Mouse (Mus musculus): ENCODE measurements around the gene Crim1. TPM values are rescaled to one million over a fixed set of nuclear protein-coding genes. Genes with fewer than 3 reads are reported as not detected.

Crim1 gene
- polyA plus RNA-seq, 1 experiment from 2014 or later: 2.3 TPM

DNA sequence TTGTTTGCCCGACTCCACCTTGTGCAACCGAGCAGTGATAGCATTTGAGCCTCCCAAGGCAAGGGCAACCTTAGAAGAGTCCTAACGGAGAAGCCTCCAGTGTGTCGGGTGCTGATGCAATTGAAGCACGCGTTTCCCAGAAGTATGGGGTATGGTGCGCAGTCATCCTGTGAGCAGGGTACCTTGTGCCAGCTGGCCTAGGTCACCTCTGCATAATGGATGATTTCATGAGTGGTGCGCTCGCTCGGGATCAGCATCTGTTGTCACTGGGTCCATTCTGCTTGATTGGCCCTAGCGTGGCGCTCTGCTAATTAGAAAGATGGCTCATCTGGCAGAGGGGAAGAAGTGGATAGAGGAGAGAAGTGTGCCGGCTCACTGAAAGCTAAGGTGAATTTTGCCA lies 37.9 kb downstream of the Crim1 start:
- Histone ChIP-seq H3K9me3 (replicated peaks; ENCODE audit: control insufficient read depth, low read length) (no peaks in the 10 kb centered on the region), H3K36me3 (ENCODE audit: control insufficient read depth, insufficient read depth) (no peaks in the 10 kb centered on the region), H3K4me1 (ENCODE audit: control insufficient read depth, insufficient read depth, low read length) (0 out of 2 replicates have a peak, but pooled peaks cover 4% of the 10 kb centered on the region), H3K9ac (ENCODE audit: low read length) (no peak overlapping the region), H3K4me3 (ENCODE audit: low read length) (no peak overlapping the region), H3K27ac (ENCODE audit: low read length) (no peak overlapping the region), H3K27me3 (ENCODE audit: control insufficient read depth, insufficient read depth, low read length) (no peaks in the 10 kb centered on the region), H3K4me2 (ENCODE audit: low read depth, low read length) (no peak overlapping the region)
- 93% methylated on average over 13 of the region's 13 CpGs for WGBS
- no peak for ATAC-seq (replicated peaks; ENCODE audit: extremely low read depth, insufficient read depth, low FRiP score)

DNA sequence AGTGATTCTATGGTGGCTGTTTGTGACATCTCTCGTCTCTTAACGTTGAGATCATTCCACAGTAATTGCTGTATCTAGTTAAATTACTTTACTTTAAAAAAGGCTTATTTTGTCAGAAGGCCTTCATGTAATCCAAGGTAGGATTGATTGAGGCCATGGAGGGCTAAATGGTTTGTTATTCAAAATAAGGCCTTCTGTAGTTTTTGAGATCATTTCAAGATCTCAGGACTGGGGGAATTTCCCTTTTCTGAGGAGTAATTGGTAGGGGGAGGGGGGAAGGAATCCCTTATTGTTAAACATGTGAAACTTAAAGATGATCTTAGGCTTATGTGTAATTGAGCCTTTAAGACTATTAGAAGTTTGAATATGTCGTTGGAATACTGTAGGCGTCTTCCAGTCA lies 40.1 kb downstream of the Crim1 start:
- 87% methylated on average over 4 of the region's 4 CpGs for WGBS
- H3K4me1 ChIP-seq (ENCODE audit: control insufficient read depth, insufficient read depth, low read length): no peaks in the 10 kb centered on the region; the same call in 1 of the 2 replicates
- ATAC-seq (replicated peaks; ENCODE audit: extremely low read depth, insufficient read depth, low FRiP score): no peak

DNA sequence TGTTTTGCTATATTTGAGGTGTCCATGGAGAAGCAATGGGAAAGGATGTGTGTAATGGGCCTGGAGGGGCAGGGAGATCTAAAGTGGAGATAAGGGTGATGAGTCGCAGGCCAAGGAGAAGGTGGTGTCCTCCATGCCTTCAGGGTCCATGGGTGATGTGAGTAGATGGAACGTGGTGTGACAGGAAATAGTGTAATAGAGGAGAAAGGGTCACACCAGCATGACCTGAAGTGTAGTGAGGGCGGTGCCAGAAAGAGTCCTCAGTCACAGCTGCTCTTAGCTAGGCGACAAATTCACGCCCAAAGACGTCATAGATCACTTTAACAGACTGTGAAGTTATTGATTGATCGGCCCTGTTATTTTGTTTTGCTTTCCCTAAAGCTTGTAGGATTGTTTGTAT lies 41.2 kb downstream of the Crim1 start:
- WGBS: 44% methylated on average over 7 of the region's 7 CpGs
- Histone ChIP-seq H3K4me1 (ENCODE audit: control insufficient read depth, insufficient read depth, low read length) (peaks cover 7% of the 10 kb centered on the region), H3K36me3 (ENCODE audit: control insufficient read depth, insufficient read depth) (no peaks in the 10 kb centered on the region), H3K27me3 (ENCODE audit: control insufficient read depth, insufficient read depth, low read length) (no peaks in the 10 kb centered on the region), H3K9me3 (replicated peaks; ENCODE audit: control insufficient read depth, low read length) (no peaks in the 10 kb centered on the region), H3K9ac (ENCODE audit: low read length) (no peak overlapping the region), H3K4me3 (ENCODE audit: low read length) (no peak overlapping the region), H3K4me2 (ENCODE audit: low read depth, low read length) (no peak overlapping the region), H3K27ac (ENCODE audit: low read length) (no peak overlapping the region)
- ATAC-seq (replicated peaks; ENCODE audit: extremely low read depth, insufficient read depth, low FRiP score): no peak

More for the DNA sequence above, 40.1 kb downstream of the Crim1 start:
- Histone ChIP-seq H3K9ac (ENCODE audit: low read length) (no peak overlapping the region), H3K27ac (ENCODE audit: low read length) (no peak overlapping the region), H3K27me3 (ENCODE audit: control insufficient read depth, insufficient read depth, low read length) (no peaks in the 10 kb centered on the region), H3K4me3 (ENCODE audit: low read length) (no peak overlapping the region), H3K36me3 (ENCODE audit: control insufficient read depth, insufficient read depth) (no peaks in the 10 kb centered on the region), H3K4me2 (ENCODE audit: low read depth, low read length) (no peak overlapping the region), H3K9me3 (replicated peaks; ENCODE audit: control insufficient read depth, low read length) (no peaks in the 10 kb centered on the region)

DNA sequence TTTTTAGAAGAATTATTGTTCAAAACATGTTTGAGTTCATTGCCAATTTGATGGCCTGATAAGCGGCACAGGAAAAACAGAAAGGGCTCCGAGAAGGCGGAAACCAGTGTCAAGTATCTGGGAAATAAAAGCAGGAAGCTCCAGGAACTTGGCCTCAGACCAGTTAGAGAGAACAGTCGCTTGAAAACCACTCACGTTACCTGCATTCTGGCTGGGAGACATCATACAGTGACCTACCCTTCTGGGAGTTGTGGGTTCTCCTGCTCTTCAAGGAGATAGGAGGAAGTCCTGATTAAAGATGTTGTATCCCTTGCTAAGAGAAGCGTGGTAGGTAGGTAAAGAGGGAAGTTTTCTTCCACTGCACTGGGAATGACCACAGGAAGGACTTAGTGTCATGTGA lies 44.7 kb downstream of the Crim1 start:
- peaks cover 15% of the 10 kb centered on the region for H3K4me1 ChIP-seq (ENCODE audit: control insufficient read depth, insufficient read depth, low read length)
- H3K4me3 ChIP-seq (ENCODE audit: low read length): no peak overlapping the region
- peak overlapping the region; percentile 24 for H3K27ac ChIP-seq (ENCODE audit: low read length)
- no peak for ATAC-seq (replicated peaks; ENCODE audit: extremely low read depth, insufficient read depth, low FRiP score)
- no peaks in the 10 kb centered on the region for H3K36me3 ChIP-seq (ENCODE audit: control insufficient read depth, insufficient read depth)
- 54% methylated on average over 6 of the region's 6 CpGs for WGBS
- no peak overlapping the region for H3K9ac ChIP-seq (ENCODE audit: low read length)
- H3K27me3 ChIP-seq (ENCODE audit: control insufficient read depth, insufficient read depth, low read length): no peaks in the 10 kb centered on the region
- peak overlapping the region; percentile 14; the same call in 1 of the 2 replicates for H3K4me2 ChIP-seq (ENCODE audit: low read depth, low read length)
- no peaks in the 10 kb centered on the region for H3K9me3 ChIP-seq (replicated peaks; ENCODE audit: control insufficient read depth, low read length)

DNA sequence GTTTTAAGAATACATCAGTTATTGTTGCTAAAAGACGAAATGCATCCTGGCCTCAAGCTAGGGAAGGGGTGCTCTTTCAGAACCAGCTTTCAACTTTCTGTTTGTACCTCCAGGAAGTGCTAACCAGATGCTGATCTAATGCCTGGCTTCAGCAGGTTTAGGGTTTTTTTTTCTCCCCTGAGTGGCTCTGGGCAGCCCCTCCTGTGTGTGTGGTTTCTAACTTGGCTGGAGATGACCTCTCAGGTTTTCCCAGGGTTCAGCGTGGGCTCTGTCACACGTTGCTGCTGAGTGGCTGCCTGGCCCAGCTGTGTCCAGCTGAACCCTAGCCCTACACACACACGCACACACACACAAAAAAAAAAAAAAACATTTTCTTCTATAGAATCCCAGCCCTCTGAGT lies 45.4 kb downstream of the Crim1 start:
- Histone ChIP-seq H3K27ac (ENCODE audit: low read length) (peak overlapping the region; percentile 12), H3K4me3 (ENCODE audit: low read length) (no peak overlapping the region), H3K4me1 (ENCODE audit: control insufficient read depth, insufficient read depth, low read length) (peaks cover 15% of the 10 kb centered on the region), H3K27me3 (ENCODE audit: control insufficient read depth, insufficient read depth, low read length) (no peaks in the 10 kb centered on the region), H3K36me3 (ENCODE audit: control insufficient read depth, insufficient read depth) (no peaks in the 10 kb centered on the region), H3K9me3 (replicated peaks; ENCODE audit: control insufficient read depth, low read length) (no peaks in the 10 kb centered on the region), H3K4me2 (ENCODE audit: low read depth, low read length) (no peak overlapping the region), H3K9ac (ENCODE audit: low read length) (no peak overlapping the region)
- ATAC-seq (replicated peaks; ENCODE audit: extremely low read depth, insufficient read depth, low FRiP score): no peak
- 50% methylated on average over 4 of the region's 4 CpGs for WGBS

DNA sequence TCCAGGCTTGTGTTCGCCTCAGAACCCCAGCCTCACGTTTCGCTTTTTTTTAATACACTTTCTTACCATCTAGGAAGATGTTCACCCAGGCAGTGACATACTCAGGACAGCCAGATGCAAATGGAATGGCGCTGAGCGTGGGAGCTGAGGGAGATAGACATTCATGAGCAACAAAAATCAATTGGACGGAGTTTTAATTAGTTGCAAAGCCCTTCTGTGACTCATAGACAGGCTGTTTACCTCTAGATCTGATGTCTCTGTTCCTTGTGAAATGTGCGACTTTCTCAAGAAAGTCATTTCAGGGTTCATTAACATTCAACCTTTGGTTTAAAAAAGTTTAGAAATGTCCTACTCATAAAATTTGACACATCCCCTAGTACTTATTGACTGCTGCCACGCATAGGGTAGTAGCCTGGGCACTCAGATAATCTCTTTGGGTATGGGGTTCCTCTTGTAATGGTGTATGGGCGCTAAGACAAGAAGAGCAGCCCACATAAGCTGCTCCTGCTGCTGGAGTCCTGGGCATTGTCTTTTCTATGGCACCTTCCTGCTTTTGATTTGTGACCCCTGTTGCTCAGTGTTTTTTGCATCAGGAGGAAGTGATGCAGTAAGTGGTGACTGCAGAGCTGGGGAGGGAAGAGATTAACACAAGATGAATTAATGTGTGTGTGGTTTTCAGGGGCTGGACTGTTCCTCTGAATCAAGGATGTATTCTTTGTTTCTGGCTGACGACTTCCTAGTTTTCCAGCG lies 46.8 kb downstream of the Crim1 start:
- peak; percentile 52; the same call in 1 of the 2 replicates for ATAC-seq (replicated peaks; ENCODE audit: extremely low read depth, insufficient read depth, low FRiP score)
- H3K9ac ChIP-seq (ENCODE audit: low read length): no peak overlapping the region
- H3K4me3 ChIP-seq (ENCODE audit: low read length): no peak overlapping the region
- H3K4me1 ChIP-seq (ENCODE audit: control insufficient read depth, insufficient read depth, low read length): peaks cover 15% of the 10 kb centered on the region
- WGBS: 66% methylated on average over 11 of the region's 11 CpGs
- no peaks in the 10 kb centered on the region for H3K36me3 ChIP-seq (ENCODE audit: control insufficient read depth, insufficient read depth)
- no peaks in the 10 kb centered on the region for H3K27me3 ChIP-seq (ENCODE audit: control insufficient read depth, insufficient read depth, low read length)
- no peak overlapping the region for H3K4me2 ChIP-seq (ENCODE audit: low read depth, low read length)
- H3K27ac ChIP-seq (ENCODE audit: low read length): peak overlapping the region; percentile 76
- no peaks in the 10 kb centered on the region for H3K9me3 ChIP-seq (replicated peaks; ENCODE audit: control insufficient read depth, low read length)

DNA sequence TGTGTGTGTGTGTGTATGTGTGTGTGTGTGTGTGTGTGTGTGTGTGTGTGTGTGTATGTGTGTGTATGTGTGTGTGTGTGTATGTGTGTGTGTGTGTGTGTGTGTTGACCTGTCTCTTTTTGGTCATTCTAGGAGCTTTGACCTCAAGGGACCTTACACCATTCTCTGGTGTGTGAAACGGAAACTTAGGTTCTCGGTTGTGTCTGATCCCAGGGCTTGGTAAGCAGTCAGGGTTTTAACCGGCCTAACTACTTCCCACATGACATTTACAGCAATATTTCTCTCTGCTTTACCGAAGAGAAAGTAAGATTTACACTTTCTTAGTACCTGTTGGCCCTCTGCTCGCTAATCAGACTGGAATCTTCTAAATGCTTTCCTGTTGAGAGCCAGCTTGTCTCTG lies 48.1 kb downstream of the Crim1 start:
- no peak for ATAC-seq (replicated peaks; ENCODE audit: extremely low read depth, insufficient read depth, low FRiP score)
- Histone ChIP-seq H3K4me2 (ENCODE audit: low read depth, low read length) (no peak overlapping the region), H3K36me3 (ENCODE audit: control insufficient read depth, insufficient read depth) (no peaks in the 10 kb centered on the region), H3K9me3 (replicated peaks; ENCODE audit: control insufficient read depth, low read length) (no peaks in the 10 kb centered on the region), H3K4me3 (ENCODE audit: low read length) (no peak overlapping the region), H3K4me1 (ENCODE audit: control insufficient read depth, insufficient read depth, low read length) (peaks cover 15% of the 10 kb centered on the region), H3K27ac (ENCODE audit: low read length) (peak overlapping the region; percentile 66; the same call in 1 of the 2 replicates), H3K27me3 (ENCODE audit: control insufficient read depth, insufficient read depth, low read length) (no peaks in the 10 kb centered on the region), H3K9ac (ENCODE audit: low read length) (no peak overlapping the region)
- 70% methylated on average over 5 of the region's 5 CpGs for WGBS

DNA sequence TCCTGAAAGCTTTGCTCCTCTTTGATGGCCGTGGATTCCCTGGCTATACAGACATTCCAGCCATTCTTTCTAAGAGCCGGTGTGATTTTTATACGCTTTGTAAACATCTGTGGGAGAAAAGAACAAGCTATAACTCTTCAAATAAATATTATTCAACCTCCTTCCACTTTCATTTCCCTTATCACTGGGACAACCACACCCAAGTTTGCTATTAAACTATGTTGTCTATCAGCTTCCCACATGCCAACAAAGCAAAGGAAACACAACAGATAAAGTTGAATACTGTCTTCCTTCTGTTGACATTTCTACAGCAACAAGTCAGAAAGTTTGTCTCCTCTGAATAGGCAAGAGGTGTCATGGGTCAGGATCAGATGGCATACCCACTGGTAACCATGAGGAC lies 48.9 kb downstream of the Crim1 start:
- H3K4me2 ChIP-seq (ENCODE audit: low read depth, low read length): no peak overlapping the region
- no peaks in the 10 kb centered on the region for H3K27me3 ChIP-seq (ENCODE audit: control insufficient read depth, insufficient read depth, low read length)
- ATAC-seq (replicated peaks; ENCODE audit: extremely low read depth, insufficient read depth, low FRiP score): no peak
- H3K27ac ChIP-seq (ENCODE audit: low read length): 0 out of 2 replicates have a peak overlapping the region, but pooled peaks have one; percentile 27
- 21% methylated on average over 3 of the region's 3 CpGs for WGBS
- no peaks in the 10 kb centered on the region for H3K9me3 ChIP-seq (replicated peaks; ENCODE audit: control insufficient read depth, low read length)
- no peak overlapping the region for H3K9ac ChIP-seq (ENCODE audit: low read length)
- H3K4me3 ChIP-seq (ENCODE audit: low read length): no peak overlapping the region
- no peaks in the 10 kb centered on the region for H3K36me3 ChIP-seq (ENCODE audit: control insufficient read depth, insufficient read depth)
- peaks cover 15% of the 10 kb centered on the region for H3K4me1 ChIP-seq (ENCODE audit: control insufficient read depth, insufficient read depth, low read length)

DNA sequence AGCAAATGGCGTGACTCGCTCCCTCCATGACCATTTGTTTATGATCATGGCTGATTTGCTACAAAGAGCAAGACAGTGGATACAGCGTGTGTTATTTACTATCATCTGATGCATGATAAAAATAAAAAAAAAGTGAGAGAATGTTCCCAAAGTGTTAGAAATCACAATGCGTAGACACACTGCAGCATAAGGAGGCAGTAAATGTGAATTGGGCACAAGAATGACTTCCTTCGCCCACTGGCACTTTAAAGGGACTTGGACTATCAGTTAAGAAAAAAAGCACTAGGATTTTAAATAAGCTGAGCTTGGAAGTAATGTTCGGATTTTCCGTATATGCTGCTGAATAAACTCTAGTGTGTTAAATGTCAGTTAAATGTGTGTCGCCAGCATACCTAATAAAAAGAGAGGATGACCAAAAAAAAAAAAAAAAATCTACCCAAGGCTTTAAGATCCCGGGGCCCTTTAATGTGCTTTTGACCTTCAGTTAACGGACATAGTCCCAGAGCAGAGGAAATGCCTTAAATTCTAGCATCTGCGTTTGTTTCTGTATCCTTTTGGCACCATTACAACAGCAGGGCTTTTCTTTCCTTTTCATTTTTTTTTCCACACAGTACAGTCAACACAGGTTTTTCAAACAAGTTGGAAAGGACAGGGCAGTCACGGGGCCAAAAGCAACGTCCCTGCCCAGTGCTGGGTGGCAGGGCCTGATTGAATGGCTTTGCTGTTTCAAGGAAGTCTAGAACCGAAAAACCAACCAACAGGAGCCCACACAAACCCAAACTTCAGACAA lies 50.3 kb downstream of the Crim1 start:
- no peaks in the 10 kb centered on the region for H3K27me3 ChIP-seq (ENCODE audit: control insufficient read depth, insufficient read depth, low read length)
- 61% methylated on average over 14 of the region's 14 CpGs for WGBS
- peak; percentile 61 for ATAC-seq (replicated peaks; ENCODE audit: extremely low read depth, insufficient read depth, low FRiP score)
- H3K36me3 ChIP-seq (ENCODE audit: control insufficient read depth, insufficient read depth): no peaks in the 10 kb centered on the region
- peaks cover 14% of the 10 kb centered on the region for H3K4me1 ChIP-seq (ENCODE audit: control insufficient read depth, insufficient read depth, low read length)
- no peak overlapping the region for H3K4me2 ChIP-seq (ENCODE audit: low read depth, low read length)
- peak overlapping the region; percentile 74 for H3K27ac ChIP-seq (ENCODE audit: low read length)
- no peak overlapping the region for H3K9ac ChIP-seq (ENCODE audit: low read length)
- 0 out of 2 replicates have a peak, but pooled peaks cover 2% of the 10 kb centered on the region for H3K9me3 ChIP-seq (replicated peaks; ENCODE audit: control insufficient read depth, low read length)
- H3K4me3 ChIP-seq (ENCODE audit: low read length): no peak overlapping the region

All from heart, embryonic 16.5 days (tissue).